Mouse (Mus musculus) bone marrow, adult 2 months (tissue): ENCODE data around the gene Kdm4a.

Experiments
- CTCF ChIP-seq: fragments of 200-500 bp; IDR thresholded peaks from 2 replicates; pipeline ENCODE4 v1.5.1; 2011; ENCODE audit warnings: low read length, control low read depth; ENCODE audit not compliant: control insufficient read depth, insufficient read depth
- POLR2A ChIP-seq: fragments of 200-500 bp; IDR thresholded peaks from 2 replicates; pipeline ENCODE4 v1.6.1; 2011; ENCODE audit warnings: low read depth, mild to moderate bottlenecking, control low read depth, low read length, borderline replicate concordance; ENCODE audit not compliant: control insufficient read depth

GRCm38 (mm10) chr4:118178952-118179466 is 834 bp downstream of the Kdm4a start:
- TF ChIP-seq CTCF (no peak), POLR2A (no peak)
